Mouse (Mus musculus): Measurements from ENCODE around the gene Rab11b. TPM values are rescaled to one million over a fixed set of nuclear protein-coding genes. Genes with fewer than 3 reads are reported as not detected.
"Not testable (repeated sequence)": the region's sequence is repeated elsewhere in the genome, so short reads cannot be mapped to it uniquely, and the experiment has no call there.

Rab11b gene
- polyA plus RNA-seq, 1 experiment from 2014 or later: 325 TPM

- peaks cover 10% of the 10 kb centered on the region for H3K36me3 ChIP-seq
- ATAC-seq (ENCODE audit: low FRiP score, low read depth): peak; percentile 86
- peak overlapping the region; percentile 78 for H3K4me2 ChIP-seq (replicated peaks)
- no peaks in the 10 kb centered on the region; the same call in 1 of the 2 replicates for H3K9me3 ChIP-seq
- peak overlapping the region; percentile 75 for H3K4me3 ChIP-seq
- no peaks in the 10 kb centered on the region for H3K27me3 ChIP-seq
- 0% methylated on average over 31 of the region's 38 CpGs for WGBS
- peak overlapping the region; percentile 97 for H3K9ac ChIP-seq
- H3K27ac ChIP-seq: peak overlapping the region; percentile 99
- peaks cover 47% of the 10 kb centered on the region for H3K4me1 ChIP-seq
Observed at GRCm38 (mm10) chr17:33759767-33760254, 519 bp downstream of the Rab11b start.

DNA sequence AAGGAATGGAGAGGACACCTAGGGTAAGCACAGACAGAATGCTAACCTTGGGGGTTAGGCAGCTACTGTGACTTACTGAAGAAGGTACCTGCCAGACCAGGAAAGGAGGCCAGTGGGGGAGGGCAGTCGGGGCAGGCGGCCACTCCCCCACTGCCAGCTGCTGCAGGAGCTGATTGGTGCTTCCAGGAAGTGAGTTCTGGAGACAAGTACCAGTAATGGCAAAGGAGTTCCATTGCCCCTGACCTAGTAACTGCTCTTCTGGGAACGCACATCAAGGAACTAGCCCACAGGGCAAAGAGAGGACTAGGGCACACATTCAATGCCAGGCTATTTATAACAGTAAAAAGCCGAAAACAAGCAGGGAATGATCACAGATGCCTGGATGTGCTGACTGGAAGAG lies 3.1 kb downstream of the Rab11b start:
- peaks cover 16% of the 10 kb centered on the region for H3K36me3 ChIP-seq
- H3K4me2 ChIP-seq (replicated peaks): peak overlapping the region; percentile 14

DNA sequence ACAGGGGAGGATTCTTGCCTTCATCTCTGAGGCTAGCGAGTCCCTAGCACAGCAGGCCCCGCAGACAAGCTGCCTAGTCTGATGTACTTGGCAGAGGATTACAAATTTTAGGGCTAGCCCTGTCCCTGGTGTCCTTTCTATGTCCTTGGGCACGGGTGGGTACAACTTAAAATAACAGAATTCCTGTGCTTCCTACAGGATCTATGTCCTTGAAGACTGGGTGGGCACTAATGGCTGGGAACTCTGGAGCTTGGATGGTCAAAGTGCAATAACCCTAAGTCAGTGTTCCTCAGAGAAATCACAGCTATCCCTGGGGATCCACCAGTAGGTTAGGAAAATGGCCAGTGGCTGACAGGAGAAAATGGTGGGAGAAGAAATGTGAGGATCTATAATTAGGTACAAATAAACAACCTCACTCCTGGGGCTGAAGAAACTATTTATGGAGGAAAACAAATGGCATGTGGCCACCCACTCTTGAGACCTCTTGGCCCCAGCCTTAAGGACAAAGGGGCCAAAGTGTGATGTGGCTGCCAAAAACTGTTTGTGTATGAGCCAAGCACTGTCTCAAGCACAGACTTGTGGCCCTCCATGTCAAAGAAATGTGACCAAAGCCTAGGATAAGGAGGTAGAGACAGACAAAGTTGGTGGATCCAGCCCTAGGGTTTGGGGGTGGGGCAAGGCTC lies 4.1 kb downstream of the Rab11b start:
- Histone ChIP-seq H3K4me1 (peaks cover 62% of the 10 kb centered on the region), H3K27me3 (no peaks in the 10 kb centered on the region), H3K4me2 (replicated peaks) (no peak overlapping the region), H3K9ac (0 out of 2 replicates have a peak overlapping the region, but pooled peaks have one; percentile 31), H3K4me3 (no peak overlapping the region), H3K9me3 (no peaks in the 10 kb centered on the region), H3K36me3 (peaks cover 23% of the 10 kb centered on the region), H3K27ac (peak overlapping the region; percentile 10; the same call in 1 of the 2 replicates)
- ATAC-seq (ENCODE audit: low FRiP score, low read depth): no peak
- WGBS: 92% methylated on average over 3 of the region's 3 CpGs

More for the DNA sequence above, 3.1 kb downstream of the Rab11b start:
- no peak for ATAC-seq (ENCODE audit: low FRiP score, low read depth)
- Histone ChIP-seq H3K4me1 (peaks cover 62% of the 10 kb centered on the region), H3K27ac (no peak overlapping the region), H3K27me3 (no peaks in the 10 kb centered on the region), H3K9ac (peak overlapping the region; percentile 19; the same call in 1 of the 2 replicates), H3K4me3 (no peak overlapping the region), H3K9me3 (no peaks in the 10 kb centered on the region)
- 57% methylated on average over 4 of the region's 4 CpGs for WGBS

DNA sequence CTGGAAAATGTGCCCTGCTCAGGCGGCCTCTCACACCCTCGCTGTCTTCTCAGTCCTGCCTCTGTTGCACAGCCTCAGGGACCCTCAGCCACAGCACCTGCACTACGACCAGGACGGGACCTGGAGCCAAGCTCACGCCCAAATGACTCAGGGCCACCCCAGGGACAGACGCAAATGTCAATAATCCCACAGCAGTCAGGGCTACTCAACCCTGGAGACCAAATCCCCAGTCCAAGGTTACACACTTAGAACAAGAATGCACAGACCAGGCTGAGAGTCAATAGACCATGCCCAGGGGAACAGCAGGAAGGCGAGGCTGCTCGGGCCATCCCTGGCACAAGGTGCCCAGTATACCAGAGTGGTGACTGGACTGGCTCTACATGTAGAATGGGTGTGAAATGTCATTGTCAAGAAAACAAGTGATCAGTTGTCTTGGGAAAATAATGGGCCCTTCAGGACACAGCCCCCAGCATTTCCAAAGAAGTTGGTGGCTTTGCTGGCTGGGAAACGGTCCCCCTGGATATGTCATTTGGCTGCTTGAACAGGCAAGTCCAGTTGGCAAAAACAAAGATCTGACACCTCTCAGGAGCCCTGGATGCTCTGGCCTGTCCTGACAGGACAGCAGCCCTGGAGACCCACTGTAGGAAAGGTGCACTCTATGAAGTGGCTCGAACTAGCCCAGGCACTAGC lies 4.8 kb downstream of the Rab11b start:
- Histone ChIP-seq H3K27me3 (no peaks in the 10 kb centered on the region), H3K36me3 (peaks cover 30% of the 10 kb centered on the region), H3K4me1 (peaks cover 59% of the 10 kb centered on the region), H3K4me3 (no peak overlapping the region), H3K27ac (0 out of 2 replicates have a peak overlapping the region, but pooled peaks have one; percentile 10), H3K4me2 (replicated peaks) (no peak overlapping the region), H3K9me3 (no peaks in the 10 kb centered on the region), H3K9ac (0 out of 2 replicates have a peak overlapping the region, but pooled peaks have one; percentile 31)
- ATAC-seq (ENCODE audit: low FRiP score, low read depth): no peak
- 81% methylated on average over 10 of the region's 10 CpGs for WGBS

GRCm38 (mm10) chr17:33754656-33755055 lies 5.7 kb downstream of the Rab11b start:
- Histone ChIP-seq H3K27ac (no peak overlapping the region), H3K36me3 (peaks cover 39% of the 10 kb centered on the region), H3K9ac (no peak overlapping the region; the same call in 1 of the 2 replicates), H3K9me3 (no peaks in the 10 kb centered on the region), H3K4me1 (peaks cover 59% of the 10 kb centered on the region), H3K4me2 (replicated peaks) (no peak overlapping the region), H3K4me3 (no peak overlapping the region), H3K27me3 (no peaks in the 10 kb centered on the region)
- ATAC-seq (ENCODE audit: low FRiP score, low read depth): no peak
- 78% methylated on average over 1 of the region's 1 CpGs for WGBS

DNA sequence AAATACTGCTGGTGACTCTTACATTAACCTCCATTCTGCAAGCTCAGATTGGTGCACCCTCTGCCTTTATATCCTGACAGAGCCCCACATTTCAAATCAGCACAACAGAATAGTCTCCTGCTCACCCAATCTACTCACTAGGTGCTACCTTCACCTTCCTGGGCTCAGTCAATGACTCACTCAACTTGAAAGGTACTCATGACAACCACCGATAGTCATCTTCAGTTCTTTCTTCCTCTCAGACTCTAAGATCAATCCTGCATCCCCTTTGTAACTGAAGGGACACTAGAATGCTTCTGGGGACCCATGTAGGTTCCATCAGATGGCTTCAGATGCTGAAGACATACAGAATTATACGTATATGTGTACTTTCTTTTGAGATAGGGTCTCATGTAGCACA lies 8.0 kb downstream of the Rab11b start:
- Histone ChIP-seq H3K27me3 (no peaks in the 10 kb centered on the region), H3K9me3 (no peaks in the 10 kb centered on the region), H3K27ac (no peak overlapping the region), H3K9ac (no peak overlapping the region), H3K4me1 (peaks cover 38% of the 10 kb centered on the region), H3K36me3 (peaks cover 55% of the 10 kb centered on the region), H3K4me2 (replicated peaks) (no peak overlapping the region), H3K4me3 (no peak overlapping the region)
- WGBS: 94% methylated on average over 2 of the region's 2 CpGs
- ATAC-seq (ENCODE audit: low FRiP score, low read depth): no peak

DNA sequence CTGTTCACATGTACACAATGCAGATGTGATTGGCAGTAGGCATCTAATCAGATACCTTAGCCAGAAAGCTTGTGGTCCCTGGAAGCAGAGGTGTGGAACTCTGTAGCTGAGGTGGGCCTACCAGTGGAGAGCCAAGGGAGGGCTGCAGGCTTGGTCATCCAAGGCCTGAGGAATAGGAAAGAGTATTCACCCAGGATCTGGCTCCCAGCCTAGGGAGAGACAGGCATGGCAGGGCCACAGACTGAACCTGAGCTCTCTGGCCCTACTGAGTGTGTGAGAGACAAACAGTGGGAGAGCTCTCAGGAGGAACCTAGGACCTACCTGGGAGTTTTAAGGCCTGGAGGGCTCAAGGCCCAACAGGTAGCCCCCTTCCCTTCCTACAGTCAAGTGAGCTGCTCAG lies 9.1 kb downstream of the Rab11b start:
- H3K27me3 ChIP-seq: no peaks in the 10 kb centered on the region
- peaks cover 26% of the 10 kb centered on the region for H3K4me1 ChIP-seq
- no peak overlapping the region for H3K4me2 ChIP-seq (replicated peaks)
- H3K36me3 ChIP-seq: peaks cover 59% of the 10 kb centered on the region
- no peak overlapping the region for H3K4me3 ChIP-seq
- no peak overlapping the region for H3K9ac ChIP-seq
- H3K9me3 ChIP-seq: no peaks in the 10 kb centered on the region
- ATAC-seq (ENCODE audit: low FRiP score, low read depth): no peak
- H3K27ac ChIP-seq: no peak overlapping the region

DNA sequence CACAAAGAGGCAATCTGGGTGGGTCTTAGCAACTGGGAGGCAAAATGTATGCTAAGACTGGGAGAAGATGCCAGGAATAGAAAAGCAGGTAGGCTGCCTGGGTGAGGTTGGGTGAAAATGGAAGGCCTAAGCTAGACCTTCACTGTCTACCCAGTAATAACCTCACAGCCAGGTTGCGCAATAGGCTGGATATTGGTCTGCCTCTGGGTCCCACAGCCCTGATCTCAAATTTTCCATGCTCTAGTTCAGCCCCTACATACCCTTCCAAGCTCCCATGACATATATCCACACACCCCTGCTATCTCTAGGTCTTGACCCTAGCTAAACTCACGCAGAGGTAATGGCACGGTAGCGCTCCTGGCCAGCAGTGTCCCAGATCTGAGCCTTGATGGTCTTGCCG lies 10.9 kb downstream of the Rab11b start:
- Histone ChIP-seq H3K4me3 (no peak overlapping the region), H3K9me3 (no peaks in the 10 kb centered on the region), H3K4me2 (replicated peaks) (no peak overlapping the region), H3K27me3 (no peaks in the 10 kb centered on the region), H3K36me3 (peaks cover 72% of the 10 kb centered on the region), H3K27ac (no peak overlapping the region), H3K9ac (no peak overlapping the region), H3K4me1 (peaks cover 11% of the 10 kb centered on the region)
- WGBS: 93% methylated on average over 5 of the region's 5 CpGs
- no peak for ATAC-seq (ENCODE audit: low FRiP score, low read depth)

DNA sequence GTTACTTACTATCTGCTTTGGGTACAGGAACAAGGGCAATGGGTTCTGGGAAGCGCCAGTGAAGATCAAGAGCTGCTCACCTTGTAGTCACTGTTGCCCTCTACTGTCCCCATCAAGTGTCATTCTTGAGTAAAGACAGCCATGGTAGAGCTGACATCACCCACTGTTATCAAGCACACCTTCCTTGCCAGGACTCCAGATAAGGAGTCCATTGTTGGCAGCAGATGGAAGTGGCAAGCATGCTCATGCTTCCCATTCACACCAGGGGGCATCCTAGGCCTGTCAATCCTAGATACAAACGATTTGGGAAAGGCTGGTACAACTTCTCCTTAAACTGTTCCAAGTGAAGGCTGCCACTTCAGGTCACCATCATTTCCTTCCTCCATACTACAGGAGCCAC lies 14.3 kb downstream of the Rab11b start:
- H3K27ac ChIP-seq: no peak overlapping the region
- peaks cover 56% of the 10 kb centered on the region for H3K36me3 ChIP-seq
- 74% methylated on average over 2 of the region's 2 CpGs for WGBS

GRCm38 (mm10) chr17:33744686-33745384 lies 15.5 kb downstream of the Rab11b start:
- H3K4me2 ChIP-seq (replicated peaks): no peak overlapping the region
- H3K27ac ChIP-seq: no peak overlapping the region
- no peak overlapping the region for H3K9ac ChIP-seq
- H3K4me1 ChIP-seq: no peaks in the 10 kb centered on the region
- H3K4me3 ChIP-seq: no peak overlapping the region
- 0 out of 2 replicates have a peak, but pooled peaks cover 4% of the 10 kb centered on the region for H3K9me3 ChIP-seq
- H3K27me3 ChIP-seq: no peaks in the 10 kb centered on the region
- peaks cover 44% of the 10 kb centered on the region for H3K36me3 ChIP-seq
- 89% methylated on average over 5 of the region's 5 CpGs for WGBS
- no peak for ATAC-seq (ENCODE audit: low FRiP score, low read depth)

More for the DNA sequence above, 14.3 kb downstream of the Rab11b start:
- H3K27me3 ChIP-seq: no peaks in the 10 kb centered on the region
- H3K4me2 ChIP-seq (replicated peaks): no peak overlapping the region
- H3K9ac ChIP-seq: no peak overlapping the region
- H3K4me1 ChIP-seq: no peaks in the 10 kb centered on the region
- H3K9me3 ChIP-seq: 0 out of 2 replicates have a peak, but pooled peaks cover 4% of the 10 kb centered on the region
- no peak overlapping the region for H3K4me3 ChIP-seq
- ATAC-seq (ENCODE audit: low FRiP score, low read depth): no peak

GRCm38 (mm10) chr17:33742420-33742819 lies 17.9 kb downstream of the Rab11b start:
- Histone ChIP-seq H3K9ac (no peak overlapping the region), H3K4me1 (no peaks in the 10 kb centered on the region), H3K9me3 (0 out of 2 replicates have a peak, but pooled peaks cover 4% of the 10 kb centered on the region), H3K27ac (no peak overlapping the region), H3K36me3 (peaks cover 21% of the 10 kb centered on the region), H3K4me2 (replicated peaks) (no peak overlapping the region), H3K4me3 (no peak overlapping the region), H3K27me3 (no peaks in the 10 kb centered on the region)
- 100% methylated on average over 1 of the region's 1 CpGs for WGBS
- no peak for ATAC-seq (ENCODE audit: low FRiP score, low read depth)

DNA sequence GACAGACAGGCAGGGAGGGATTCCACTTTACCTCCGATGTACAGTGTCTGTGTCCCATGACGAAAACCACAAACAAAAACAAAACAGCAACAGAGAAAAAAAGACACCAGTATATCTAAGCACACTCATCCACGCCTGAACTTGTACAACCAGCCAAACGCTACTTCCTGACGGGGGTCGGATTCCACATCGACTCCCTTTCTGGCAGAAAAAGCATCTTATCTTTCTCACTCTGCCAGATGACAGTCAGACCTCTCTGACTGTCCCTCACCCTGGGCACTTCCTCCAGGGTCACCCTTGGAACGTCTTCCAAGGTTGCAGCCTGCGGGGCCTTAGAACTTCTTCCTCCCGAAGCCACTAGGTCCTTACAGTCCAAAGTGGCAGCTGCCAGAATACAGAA lies 26.8 kb downstream of the Rab11b start:
- ATAC-seq (ENCODE audit: low FRiP score, low read depth): not testable (repeated sequence)
- WGBS: 81% methylated on average over 10 of the region's 10 CpGs

More for the DNA sequence above, 26.8 kb downstream of the Rab11b start:
- not testable (repeated sequence) for H3K4me1 ChIP-seq; H3K4me2 ChIP-seq (replicated peaks); H3K4me3 ChIP-seq; H3K9ac ChIP-seq; H3K27ac ChIP-seq; H3K36me3 ChIP-seq; H3K27me3 ChIP-seq; H3K9me3 ChIP-seq

All from limb, embryonic 13.5 days (tissue).